Mouse (Mus musculus) small intestine, adult 2 months (tissue): Measurements from ENCODE around the gene Ampd2.

Experiments
- CTCF ChIP-seq: fragments of 200-500 bp; IDR thresholded peaks from 2 replicates; pipeline ENCODE4 v1.5.1; 2012; ENCODE audit warnings: low read depth, mild to moderate bottlenecking, control low read depth, inconsistent platforms, low read length, moderate library complexity, mixed read lengths; ENCODE audit not compliant: insufficient replicate concordance, insufficient read length; ENCODE audit errors: extremely low read depth
- POLR2A ChIP-seq: fragments of 200-500 bp; IDR thresholded peaks from 2 replicates; pipeline ENCODE4 v1.6.1; 2012; ENCODE audit warnings: low read depth, mild to moderate bottlenecking, control low read depth, inconsistent platforms, low read length, moderate library complexity

- TF ChIP-seq CTCF (no peak), POLR2A (no peak)
These were observed 57.6 kb downstream of the Ampd2 start for GRCm38 (mm10) chr3:108028641-108029365.
